Mouse (Mus musculus): ENCODE measurements around the gene Ank2. TPM values are rescaled to one million over a fixed set of nuclear protein-coding genes. Genes with fewer than 3 reads are reported as not detected.

Ank2 gene
- total RNA-seq, 2 experiments from 2014 or later: 730 to 767 TPM

GRCm38 (mm10) chr3:127005898-127006673 is 493.1 kb downstream of the Ank2 start:
- TF ChIP-seq CTCF (conservative IDR thresholded peaks at IDR 0.05): no peak
- no peak overlapping the region for H3K4me3 ChIP-seq
- H3K27ac ChIP-seq: peak overlapping the region; percentile 46; the same call in 1 of the 2 replicates
- no peak for DNase-seq (ENCODE audit: low spot score in 2 of 2)

- no peak for DNase-seq (ENCODE audit: low spot score in 2 of 2)
- Histone ChIP-seq H3K4me3 (no peak overlapping the region), H3K27ac (peak overlapping the region; percentile 46; the same call in 1 of the 2 replicates)
- peak; percentile 53 for TF ChIP-seq CTCF (conservative IDR thresholded peaks at IDR 0.05)
Measured at GRCm38 (mm10) chr3:127004860-127005633, 494.1 kb downstream of the Ank2 start.

GRCm38 (mm10) chr3:127003946-127004345 is 495.2 kb downstream of the Ank2 start:
- no peak for TF ChIP-seq CTCF (conservative IDR thresholded peaks at IDR 0.05)
- Histone ChIP-seq H3K4me3 (no peak overlapping the region), H3K27ac (no peak overlapping the region; the same call in 1 of the 2 replicates)
- DNase-seq (ENCODE audit: low spot score in 2 of 2): no peak

- DNase-seq (ENCODE audit: low spot score in 2 of 2): no peak
- Histone ChIP-seq H3K27ac (peak overlapping the region; percentile 92), H3K4me3 (peak overlapping the region; percentile 46)
- TF ChIP-seq CTCF (conservative IDR thresholded peaks at IDR 0.05): no peak
Measured at GRCm38 (mm10) chr3:126998742-126999112, 500.4 kb downstream of the Ank2 start.

GRCm38 (mm10) chr3:126998008-126998741 is 501.0 kb downstream of the Ank2 start:
- peak; percentile 39 to 72 for DNase-seq (ENCODE audit: low spot score in 2 of 2)
- no peak for TF ChIP-seq CTCF (conservative IDR thresholded peaks at IDR 0.05)
- Histone ChIP-seq H3K4me3 (peak overlapping the region; percentile 46), H3K27ac (peak overlapping the region; percentile 92)

GRCm38 (mm10) chr3:126997391-126998007 is 501.7 kb downstream of the Ank2 start:
- peak overlapping the region; percentile 46 for H3K4me3 ChIP-seq
- peak; percentile 72 for TF ChIP-seq CTCF (conservative IDR thresholded peaks at IDR 0.05)
- DNase-seq (ENCODE audit: low spot score in 2 of 2): no peak
- peak overlapping the region; percentile 92 for H3K27ac ChIP-seq

GRCm38 (mm10) chr3:126996721-126997120 is 502.4 kb downstream of the Ank2 start:
- TF ChIP-seq CTCF (conservative IDR thresholded peaks at IDR 0.05): no peak
- Histone ChIP-seq H3K4me3 (peak overlapping the region; percentile 46), H3K27ac (peak overlapping the region; percentile 92)
- no peak for DNase-seq (ENCODE audit: low spot score in 2 of 2)

GRCm38 (mm10) chr3:126995970-126996369 is 503.2 kb downstream of the Ank2 start:
- peak; percentile 79 for TF ChIP-seq CTCF (conservative IDR thresholded peaks at IDR 0.05)
- no peak for DNase-seq (ENCODE audit: low spot score in 2 of 2)
- H3K27ac ChIP-seq: peak overlapping the region; percentile 92
- peak overlapping the region; percentile 46; the same call in 1 of the 2 replicates for H3K4me3 ChIP-seq

- no peak for TF ChIP-seq CTCF (conservative IDR thresholded peaks at IDR 0.05)
- peak overlapping the region; percentile 92 for H3K27ac ChIP-seq
- H3K4me3 ChIP-seq: peak overlapping the region; percentile 20
- no peak for DNase-seq (ENCODE audit: low spot score in 2 of 2)
Measured at GRCm38 (mm10) chr3:126994149-126994548, 505.0 kb downstream of the Ank2 start.

GRCm38 (mm10) chr3:126989936-126990335 is 509.2 kb downstream of the Ank2 start:
- H3K4me3 ChIP-seq: no peak overlapping the region
- H3K27ac ChIP-seq: peak overlapping the region; percentile 9; the same call in 1 of the 2 replicates
- DNase-seq (ENCODE audit: low spot score in 2 of 2): no peak
- no peak for TF ChIP-seq CTCF (conservative IDR thresholded peaks at IDR 0.05)

GRCm38 (mm10) chr3:126986687-126987086 is 512.5 kb downstream of the Ank2 start:
- DNase-seq (ENCODE audit: low spot score in 2 of 2): no peak
- no peak for TF ChIP-seq CTCF (conservative IDR thresholded peaks at IDR 0.05)

GRCm38 (mm10) chr3:126982814-126983213 is 516.3 kb downstream of the Ank2 start:
- Histone ChIP-seq H3K4me3 (no peak overlapping the region), H3K27ac (no peak overlapping the region; the same call in 1 of the 2 replicates)
- no peak for DNase-seq (ENCODE audit: low spot score in 2 of 2)
- TF ChIP-seq CTCF (conservative IDR thresholded peaks at IDR 0.05): no peak

More at GRCm38 (mm10) chr3:126986687-126987086, 512.5 kb downstream of the Ank2 start:
- no peak overlapping the region for H3K4me3 ChIP-seq
- H3K27ac ChIP-seq: peak overlapping the region; percentile 43; the same call in 1 of the 2 replicates
